Mouse (Mus musculus): ENCODE results near the gene Smyd2. TPM values are rescaled to one million over a fixed set of nuclear protein-coding genes. Genes with fewer than 3 reads are reported as not detected.

The Smyd2 gene
- total RNA-seq, 2 experiments from 2014 or later = 200 to 329 TPM

DNA sequence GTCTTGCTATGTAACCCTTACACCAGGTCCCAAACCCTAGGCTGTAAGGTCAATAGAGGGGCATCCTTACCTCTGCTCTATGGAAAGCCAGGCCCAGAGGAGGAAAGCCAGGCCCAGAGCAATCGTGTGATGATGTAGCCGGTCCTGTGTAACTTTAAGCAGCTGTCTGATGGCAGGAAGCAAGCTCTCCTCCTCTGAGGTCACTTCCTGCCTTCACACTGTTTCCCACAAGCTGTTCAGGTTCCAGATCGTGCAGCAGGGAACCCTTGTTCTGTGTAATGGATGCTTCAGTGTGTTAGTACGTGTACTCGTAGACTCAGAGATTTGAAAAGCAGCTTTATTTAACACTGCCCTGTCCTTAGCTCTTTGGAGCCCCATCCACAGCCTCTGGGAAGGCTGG is 55.1 kb downstream of the Smyd2 start:
- peak overlapping the region; percentile 47 for H3K4me3 ChIP-seq
- intact Hi-C loops (cut with DNase I) = no loop called here
- no peak for DNase-seq
- TF ChIP-seq CTCF (IDR thresholded peaks at IDR 0.05) = no peak
- H3K27ac ChIP-seq = peak overlapping the region; percentile 75

DNA sequence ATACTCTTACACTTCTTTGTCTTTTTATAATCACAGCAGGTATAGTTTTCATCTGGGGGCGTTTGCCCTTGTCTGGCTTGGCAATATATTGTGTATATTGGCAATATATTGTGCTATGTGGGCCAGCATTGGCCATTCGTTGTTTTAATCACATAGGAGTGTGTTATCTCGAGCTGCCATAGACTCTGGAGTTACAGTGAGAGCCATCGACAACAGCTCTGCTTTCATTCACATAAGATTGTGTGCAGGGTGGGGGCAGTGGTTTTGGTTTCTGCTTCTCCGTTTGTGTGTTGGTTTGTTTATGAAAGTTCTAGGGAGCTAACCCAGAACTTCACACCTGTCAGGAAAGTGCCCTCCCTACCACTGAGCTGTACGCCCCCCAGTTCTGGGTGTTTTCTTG is 55.5 kb downstream of the Smyd2 start:
- H3K4me3 ChIP-seq = peak overlapping the region; percentile 47; the same call in 1 of the 2 replicates
- intact Hi-C loops (cut with DNase I) = no loop called here
- TF ChIP-seq CTCF (IDR thresholded peaks at IDR 0.05) = no peak
- peak overlapping the region; percentile 75 for H3K27ac ChIP-seq
- no peak for DNase-seq

DNA sequence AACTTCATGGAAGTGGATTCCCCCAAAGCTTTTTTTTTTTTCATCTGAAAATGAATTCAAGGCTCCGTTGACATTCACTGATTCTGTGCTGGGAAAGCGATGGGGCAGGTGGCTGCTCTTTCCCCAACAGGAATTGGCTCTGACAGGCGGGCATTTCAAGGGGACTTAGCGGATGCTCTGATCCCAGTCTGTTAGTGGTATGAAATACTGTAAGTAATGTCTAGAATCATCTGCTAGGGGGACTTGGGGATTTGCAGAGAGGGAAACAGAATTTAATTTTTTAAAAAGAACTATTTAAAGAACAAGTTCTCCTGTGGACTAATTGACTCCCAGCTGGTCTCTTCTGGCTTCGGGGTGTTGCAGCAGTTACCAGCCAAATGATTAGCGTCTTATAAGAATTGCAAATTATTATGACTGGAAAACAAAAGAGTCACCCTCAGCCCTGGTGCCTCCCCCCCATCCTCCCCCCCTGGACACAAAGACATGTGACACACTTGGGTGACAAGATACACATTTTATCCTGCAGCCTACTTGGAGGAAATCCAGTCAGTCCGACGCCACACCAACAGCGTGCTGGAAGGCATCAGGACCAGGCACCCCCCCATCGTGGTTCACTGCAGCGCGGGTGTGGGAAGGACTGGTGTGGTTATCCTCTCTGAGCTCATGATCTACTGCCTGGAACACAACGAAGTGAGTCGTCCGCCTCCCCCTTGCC is 57.2 kb downstream of the Smyd2 start:
- Histone ChIP-seq H3K27ac (no peak overlapping the region), H3K4me3 (no peak overlapping the region)
- no peak for TF ChIP-seq CTCF (IDR thresholded peaks at IDR 0.05)
- no peak for DNase-seq
- intact Hi-C loops (cut with DNase I) = no loop called here

DNA sequence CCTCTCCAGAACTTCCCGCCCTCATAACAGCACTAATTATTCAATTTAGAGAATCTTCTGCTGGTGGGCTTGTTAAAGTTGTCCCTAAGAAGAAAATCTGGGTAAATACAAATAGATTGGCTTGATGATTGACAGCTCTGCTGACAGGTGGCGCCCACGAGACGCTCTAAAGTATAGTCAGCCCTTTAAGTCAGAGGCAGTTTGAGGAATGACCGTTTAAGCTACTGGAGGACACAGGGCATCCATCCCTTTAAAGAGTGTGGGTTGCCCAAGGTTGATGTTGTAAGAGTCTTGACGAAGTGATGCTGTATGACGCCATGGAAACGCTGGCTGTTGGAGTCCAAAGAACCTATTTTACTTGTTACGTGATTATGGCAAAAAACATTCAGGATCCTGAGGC is 57.9 kb downstream of the Smyd2 start:
- Histone ChIP-seq H3K27ac (no peak overlapping the region), H3K4me3 (no peak overlapping the region)
- no peak for TF ChIP-seq CTCF (IDR thresholded peaks at IDR 0.05)
- intact Hi-C loops (cut with DNase I) = no loop called here
- DNase-seq = no peak

DNA sequence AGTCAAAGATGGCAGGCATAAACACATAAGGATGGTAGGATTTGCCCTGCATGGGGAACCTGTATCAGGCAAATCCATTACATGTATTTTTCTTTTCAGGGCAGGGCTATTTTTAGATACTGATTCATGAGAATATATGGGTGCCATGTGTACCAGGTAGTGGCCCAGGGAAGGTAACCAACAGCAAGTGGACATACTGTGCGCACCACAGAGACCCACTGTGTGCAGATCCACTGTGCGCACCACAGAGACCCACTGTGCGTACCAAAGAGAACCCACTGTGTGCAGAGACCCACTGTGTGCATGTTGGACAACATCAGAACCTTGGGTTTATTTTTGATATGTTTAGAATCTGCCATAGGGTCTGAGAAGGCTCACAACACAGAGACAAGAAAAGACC is 58.4 kb downstream of the Smyd2 start:
- intact Hi-C loops (cut with DNase I) = no loop called here
- TF ChIP-seq CTCF (IDR thresholded peaks at IDR 0.05) = no peak
- Histone ChIP-seq H3K27ac (no peak overlapping the region), H3K4me3 (no peak overlapping the region)
- no peak for DNase-seq

DNA sequence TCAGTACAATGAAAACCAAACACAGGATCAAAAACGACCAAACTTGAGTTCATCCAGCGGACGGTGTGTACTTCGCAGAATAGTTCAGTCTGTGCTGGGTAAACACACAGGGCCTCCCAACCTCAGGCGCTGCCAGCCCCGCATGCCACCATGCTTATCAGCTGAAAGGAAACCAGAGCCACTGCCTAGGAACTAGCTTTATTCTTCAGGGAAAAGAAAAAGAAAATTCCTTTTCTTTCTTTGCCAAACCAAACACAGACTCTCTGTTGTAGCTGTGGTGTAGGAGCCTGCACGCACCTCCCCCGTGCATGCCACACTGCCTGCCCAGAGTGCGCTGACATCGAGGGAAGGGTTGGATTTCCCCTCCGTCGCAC is 61.2 kb downstream of the Smyd2 start:
- no peak overlapping the region for H3K27ac ChIP-seq
- no peak for DNase-seq
- intact Hi-C loops (cut with DNase I) = no loop called here
- H3K4me3 ChIP-seq = no peak overlapping the region
- TF ChIP-seq CTCF (IDR thresholded peaks at IDR 0.05) = no peak

DNA sequence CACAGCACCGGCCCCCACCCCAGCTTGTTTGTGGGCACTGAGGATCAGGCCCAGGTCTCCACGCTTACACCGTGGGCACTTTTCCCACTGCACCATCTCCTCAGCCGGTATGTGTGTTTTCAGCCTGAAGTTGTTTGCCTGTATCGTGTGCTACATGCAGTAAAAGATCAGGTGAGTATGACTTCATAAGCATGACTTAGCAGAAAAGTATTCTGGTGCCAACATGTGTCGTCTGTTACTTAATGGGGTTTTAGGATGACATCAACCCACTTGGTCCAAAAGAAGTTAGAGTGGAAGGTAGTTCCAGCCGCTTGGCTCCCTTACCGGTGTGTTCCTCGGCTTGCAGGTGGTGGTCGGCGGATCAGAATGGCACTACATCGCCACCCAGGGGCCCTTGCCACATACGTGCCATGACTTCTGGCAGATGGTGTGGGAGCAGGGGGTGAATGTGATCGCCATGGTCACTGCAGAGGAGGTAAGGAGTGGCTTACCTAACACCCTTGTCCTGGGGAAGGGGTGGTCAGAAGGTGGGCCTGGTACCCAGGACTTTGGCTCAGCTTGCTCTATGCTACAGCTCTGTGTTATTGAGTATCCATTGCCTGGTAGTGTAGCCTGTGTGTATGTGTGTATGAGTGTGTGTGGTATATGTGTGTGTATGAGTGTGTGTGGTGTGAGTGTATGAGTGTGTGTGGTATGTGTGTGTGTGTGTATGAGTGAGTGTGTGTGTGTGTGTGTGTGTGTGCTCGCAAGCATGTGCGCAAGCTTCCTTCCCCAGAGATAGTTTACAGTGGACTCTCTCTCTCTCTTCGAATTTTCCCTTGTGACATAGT is 61.8 kb downstream of the Smyd2 start:
- Histone ChIP-seq H3K4me3 (no peak overlapping the region), H3K27ac (peak overlapping the region; percentile 48)
- TF ChIP-seq CTCF (IDR thresholded peaks at IDR 0.05) = peak; percentile 41
- no peak for DNase-seq
- intact Hi-C loops (cut with DNase I) = no loop called here

DNA sequence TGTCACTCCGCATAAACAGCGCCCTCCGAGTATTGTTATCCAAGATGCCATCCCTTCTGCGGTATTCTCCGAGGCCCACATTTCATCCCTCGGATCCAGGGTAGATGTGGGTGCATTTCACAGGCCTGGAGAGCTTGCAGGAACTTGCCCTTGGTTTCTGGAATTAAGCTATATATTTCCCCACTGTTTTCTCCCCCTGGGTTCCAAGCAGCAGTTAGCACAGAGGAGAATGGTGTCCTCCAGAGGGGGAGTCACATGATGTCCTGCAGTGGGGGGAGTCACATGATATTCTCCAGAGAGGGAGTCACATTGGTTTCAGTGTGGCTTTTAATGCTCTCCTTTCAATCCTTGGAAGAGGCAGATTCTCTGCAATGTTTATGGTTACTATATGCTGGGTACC is 63.8 kb downstream of the Smyd2 start:
- no peak for TF ChIP-seq CTCF (IDR thresholded peaks at IDR 0.05)
- Histone ChIP-seq H3K27ac (no peak overlapping the region), H3K4me3 (no peak overlapping the region)
- no peak for DNase-seq
- intact Hi-C loops (cut with DNase I) = no loop called here

DNA sequence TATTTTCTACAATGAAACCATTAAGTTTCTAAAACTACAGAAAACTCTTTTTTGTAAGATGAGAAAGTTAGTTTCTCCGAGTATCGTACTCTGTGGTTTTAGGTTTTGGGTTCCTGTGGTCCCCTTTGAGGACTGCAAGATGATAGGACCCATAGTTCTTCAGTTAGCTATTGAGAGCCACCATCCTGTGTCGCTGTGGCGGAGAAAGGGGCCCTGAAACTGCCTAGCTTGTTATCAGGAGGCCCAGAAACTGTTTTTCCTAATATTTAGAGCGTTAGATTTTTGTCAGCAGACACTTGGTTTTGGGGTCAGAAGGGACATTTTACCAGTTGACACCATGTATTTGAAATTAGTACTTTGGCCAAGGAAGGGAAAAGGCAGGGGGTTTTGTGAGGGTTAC is 66.4 kb downstream of the Smyd2 start:
- Histone ChIP-seq H3K27ac (no peak overlapping the region), H3K4me3 (no peak overlapping the region)
- no peak for DNase-seq
- intact Hi-C loops (cut with DNase I) = no loop called here
- TF ChIP-seq CTCF (IDR thresholded peaks at IDR 0.05) = no peak

DNA sequence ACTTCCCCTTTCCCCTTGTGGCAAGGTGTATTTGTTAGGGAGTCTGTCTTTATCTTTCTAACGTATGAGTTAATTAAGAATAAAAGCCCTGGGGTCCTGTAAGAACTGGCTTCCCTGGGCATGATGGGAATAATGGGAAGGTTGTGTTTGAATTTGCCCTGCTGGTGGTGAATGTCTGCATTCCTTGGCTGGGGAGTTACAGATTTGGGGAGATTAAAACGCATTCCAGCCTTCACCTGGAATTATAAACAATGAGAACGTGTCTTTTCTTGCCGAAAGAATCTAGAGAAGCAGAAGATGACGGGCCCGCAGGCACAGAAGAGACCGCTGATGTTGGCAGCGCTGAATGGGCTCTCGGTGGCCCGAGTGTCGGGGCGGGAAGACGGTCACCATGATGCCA is 67.5 kb downstream of the Smyd2 start:
- no peak for DNase-seq
- intact Hi-C loops (cut with DNase I) = no loop called here
- Histone ChIP-seq H3K4me3 (no peak overlapping the region), H3K27ac (no peak overlapping the region)
- no peak for TF ChIP-seq CTCF (IDR thresholded peaks at IDR 0.05)

DNA sequence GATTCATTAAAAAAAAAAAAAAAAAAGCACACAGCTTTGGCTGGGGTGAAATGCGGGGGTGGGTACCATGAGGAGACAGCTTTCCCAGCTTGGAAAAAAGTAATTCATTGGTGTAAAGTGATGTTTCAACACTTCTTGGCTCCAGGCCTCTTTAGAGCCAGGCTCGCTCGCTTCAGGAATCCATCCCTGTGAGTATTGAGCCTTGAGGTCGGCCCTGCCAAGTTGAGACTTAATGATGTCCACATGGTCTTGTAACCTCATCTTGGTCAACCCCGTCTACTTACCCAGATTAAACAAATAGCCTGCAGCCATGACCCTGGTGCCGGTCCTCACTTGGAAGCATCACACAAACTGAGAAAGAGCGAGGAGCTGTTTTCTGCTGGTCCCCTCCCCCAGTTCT is 69.7 kb downstream of the Smyd2 start:
- TF ChIP-seq CTCF (IDR thresholded peaks at IDR 0.05) = no peak
- Histone ChIP-seq H3K27ac (no peak overlapping the region), H3K4me3 (no peak overlapping the region)
- DNase-seq = peak; percentile 60
- intact Hi-C loops (cut with DNase I) = no loop called here

DNA sequence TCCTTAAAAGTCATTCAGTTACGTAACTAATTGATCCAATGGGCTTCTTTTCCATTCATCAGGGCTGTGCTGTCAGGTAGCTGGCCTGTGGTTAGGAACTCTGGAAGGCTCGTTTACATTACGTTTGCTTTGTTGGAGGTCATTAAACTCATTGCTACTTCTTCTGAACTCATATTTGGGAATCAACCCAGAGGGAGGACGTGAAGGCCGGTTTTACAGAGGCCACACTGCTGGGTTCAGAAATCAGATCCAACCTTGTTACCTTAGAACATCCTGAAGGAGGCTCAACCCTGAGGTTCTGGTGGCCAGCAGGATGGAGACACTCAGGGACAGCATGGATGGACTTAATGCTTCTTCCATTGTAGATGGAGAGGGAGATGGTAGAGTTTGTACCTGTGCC is 70.1 kb downstream of the Smyd2 start:
- Histone ChIP-seq H3K4me3 (no peak overlapping the region), H3K27ac (no peak overlapping the region)
- no peak for DNase-seq
- TF ChIP-seq CTCF (IDR thresholded peaks at IDR 0.05) = no peak
- intact Hi-C loops (cut with DNase I) = no loop called here

DNA sequence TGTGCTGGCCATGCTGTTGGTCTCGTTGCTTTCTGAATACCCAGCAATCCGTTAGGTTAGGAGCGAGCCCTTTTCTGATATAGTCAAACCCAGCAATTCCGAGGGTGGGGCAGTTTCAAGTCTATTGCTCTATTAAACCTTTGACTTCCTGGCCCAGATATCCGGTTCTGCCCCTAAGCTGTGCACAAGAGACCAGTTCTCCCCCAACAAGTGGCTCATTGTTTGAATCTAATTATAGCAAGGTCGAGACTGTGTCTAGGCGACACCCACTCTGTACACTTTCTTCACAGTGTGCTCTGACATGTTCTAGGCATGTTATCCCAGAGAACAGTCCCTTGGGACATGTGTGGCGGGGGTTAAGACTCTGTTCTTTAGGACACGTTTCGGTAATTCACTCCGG is 72.6 kb downstream of the Smyd2 start:
- H3K27ac ChIP-seq = peak overlapping the region; percentile 58
- peak overlapping the region; percentile 48 for H3K4me3 ChIP-seq
- TF ChIP-seq CTCF (IDR thresholded peaks at IDR 0.05) = no peak
- intact Hi-C loops (cut with DNase I) = no loop called here
- DNase-seq = no peak

DNA sequence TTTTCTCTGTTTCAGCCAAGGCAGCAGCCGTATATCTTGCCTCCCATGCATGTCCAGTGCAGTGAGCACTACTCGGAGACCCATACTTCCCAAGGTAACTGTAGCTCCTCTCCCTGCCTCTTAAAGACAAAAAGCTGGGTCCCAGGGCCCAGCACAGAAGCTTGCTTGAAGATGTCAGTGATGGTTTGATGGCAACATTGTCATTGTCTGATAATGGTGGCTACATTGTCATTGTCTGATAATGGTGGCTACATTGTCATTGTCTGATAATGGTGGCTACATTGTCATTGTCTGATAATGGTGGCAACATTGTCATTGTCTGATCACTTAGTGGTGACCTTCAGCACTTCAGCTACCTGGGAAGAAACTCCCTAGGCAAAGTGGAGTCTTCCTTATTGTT is 75.8 kb downstream of the Smyd2 start:
- H3K4me3 ChIP-seq = no peak overlapping the region
- no peak for TF ChIP-seq CTCF (IDR thresholded peaks at IDR 0.05)
- no peak for DNase-seq
- intact Hi-C loops (cut with DNase I) = no loop called here
- H3K27ac ChIP-seq = no peak overlapping the region

Data from gastrocnemius, adult 2 months (tissue).